Mouse (Mus musculus): ENCODE data around the gene Rnf2. TPM values are rescaled to one million over a fixed set of nuclear protein-coding genes. Genes with fewer than 3 reads are reported as not detected.

Gene Rnf2
- polyA plus RNA-seq, 1 experiment from 2014 or later: 91.4 TPM

- H3K36me3 ChIP-seq: peaks cover 4% of the 10 kb centered on the region; the same call in 1 of the 2 replicates
- H3K4me2 ChIP-seq: peak within 1 kb of the TSS; percentile 59
- H3K9me3 ChIP-seq (replicated peaks): no peaks in the 10 kb centered on the region
- no peaks in the 10 kb centered on the region for H3K27me3 ChIP-seq
- H3K4me1 ChIP-seq: peaks cover 14% of the 10 kb centered on the region
- peak; percentile 100 for ATAC-seq (replicated peaks; ENCODE audit: low FRiP score)
- peak within 1 kb of the TSS; percentile 81 for H3K9ac ChIP-seq
- peak within 1 kb of the TSS; percentile 95 for H3K27ac ChIP-seq
- H3K4me3 ChIP-seq (replicated peaks): peak within 1 kb of the TSS; percentile 72
- WGBS: under 1% methylated on average over 74 of the region's 74 CpGs
Measured at GRCm38 (mm10) chr1:151428263-151429221, 72.2 kb downstream of the Rnf2 start, which contains the start of the genes Swt1 and Trmt1l. Gene Swt1, minus strand, starts transcription at chr1:151428455. Gene Trmt1l, plus strand, starts transcription at chr1:151428542.

GRCm38 (mm10) chr1:151427888-151428262 lies 72.9 kb downstream of the Rnf2 start:
- no peaks in the 10 kb centered on the region; the same call in 1 of the 2 replicates for H3K36me3 ChIP-seq
- H3K9me3 ChIP-seq (replicated peaks): no peaks in the 10 kb centered on the region
- peaks cover 14% of the 10 kb centered on the region for H3K4me1 ChIP-seq
- no peaks in the 10 kb centered on the region for H3K27me3 ChIP-seq
- H3K4me3 ChIP-seq (replicated peaks): peak overlapping the region; percentile 72
- peak overlapping the region; percentile 81 for H3K9ac ChIP-seq
- peak overlapping the region; percentile 92 for H3K27ac ChIP-seq
- H3K4me2 ChIP-seq: peak overlapping the region; percentile 59
- peak; percentile 74 for ATAC-seq (replicated peaks; ENCODE audit: low FRiP score)
- under 1% methylated on average over 26 of the region's 26 CpGs for WGBS

- peak overlapping the region; percentile 72 for H3K4me3 ChIP-seq (replicated peaks)
- peak overlapping the region; percentile 59 for H3K4me2 ChIP-seq
- H3K9me3 ChIP-seq (replicated peaks): no peaks in the 10 kb centered on the region
- H3K27ac ChIP-seq: peak overlapping the region; percentile 20
- peaks cover 8% of the 10 kb centered on the region; the same call in 1 of the 2 replicates for H3K36me3 ChIP-seq
- H3K9ac ChIP-seq: peak overlapping the region; percentile 81
- no peaks in the 10 kb centered on the region for H3K27me3 ChIP-seq
- 18% methylated on average over 7 of the region's 7 CpGs for WGBS
- peaks cover 14% of the 10 kb centered on the region for H3K4me1 ChIP-seq
- no peak for ATAC-seq (replicated peaks; ENCODE audit: low FRiP score)
Measured at GRCm38 (mm10) chr1:151426947-151427600, 73.7 kb downstream of the Rnf2 start.

GRCm38 (mm10) chr1:151422178-151422577 lies 78.6 kb downstream of the Rnf2 start:
- H3K4me3 ChIP-seq (replicated peaks): no peak overlapping the region
- no peaks in the 10 kb centered on the region for H3K27me3 ChIP-seq
- no peak overlapping the region for H3K9ac ChIP-seq
- H3K4me2 ChIP-seq: no peak overlapping the region
- H3K4me1 ChIP-seq: peaks cover 5% of the 10 kb centered on the region
- WGBS: 84% methylated on average over 3 of the region's 3 CpGs
- no peak overlapping the region for H3K27ac ChIP-seq
- no peaks in the 10 kb centered on the region for H3K9me3 ChIP-seq (replicated peaks)
- no peak for ATAC-seq (replicated peaks; ENCODE audit: low FRiP score)
- peaks cover 43% of the 10 kb centered on the region for H3K36me3 ChIP-seq

- no peak for ATAC-seq (replicated peaks; ENCODE audit: low FRiP score)
- Histone ChIP-seq H3K4me3 (replicated peaks) (no peak overlapping the region), H3K27me3 (no peaks in the 10 kb centered on the region), H3K36me3 (peaks cover 51% of the 10 kb centered on the region), H3K27ac (no peak overlapping the region), H3K4me1 (no peaks in the 10 kb centered on the region), H3K9ac (no peak overlapping the region), H3K4me2 (no peak overlapping the region), H3K9me3 (replicated peaks) (no peaks in the 10 kb centered on the region)
- WGBS: 86% methylated on average over 3 of the region's 3 CpGs
Measured at GRCm38 (mm10) chr1:151409827-151410226, 90.9 kb downstream of the Rnf2 start.

Small RNAs within 50 kb of the gene (microRNA-seq; reads per million reads assigned to microRNA genes)
- gene Mir7682: not detected

Other genes with a start within 250 kb of the Rnf2 start
- 421 and 464 TPM in 2 replicates for gene Ivns1abp, start 156.5 kb downstream of the Rnf2 start, polyA plus RNA-seq (2015; fragmentation: Nextera tagmentation; extraction: Ambion mirVana)
- gene Swt1, start 72.5 kb downstream of the Rnf2 start, polyA plus RNA-seq (2015; fragmentation: Nextera tagmentation; extraction: Ambion mirVana): 27.4 and 30.5 TPM in 2 replicates
- 46.4 and 50.4 TPM in 2 replicates for gene Trmt1l, start 72.4 kb downstream of the Rnf2 start, polyA plus RNA-seq (2015; fragmentation: Nextera tagmentation; extraction: Ambion mirVana)
- 10.5 and 12.7 TPM in 2 replicates for gene Fam129a, start 70.2 kb upstream of the Rnf2 start, polyA plus RNA-seq (2015; fragmentation: Nextera tagmentation; extraction: Ambion mirVana)

Data from kidney, embryonic 15.5 days (tissue).